Mouse (Mus musculus) heart, postnatal 10 days (tissue): ENCODE results near the gene Pde1a. TPM values are rescaled to one million over a fixed set of nuclear protein-coding genes. Genes with fewer than 3 reads are reported as not detected.
"Not testable (repeated sequence)": the region's sequence is repeated elsewhere in the genome, so short reads cannot be mapped to it uniquely, and the experiment has no call there.

Experiments used
- DNase-seq, 2 experiments: peaks; one replicate each; pipeline ENCODE4 v3.0.0; 2021
- intact Hi-C: fragments of 180-260 bp; cut with DNase I; formaldehyde crosslinking; loops from one replicate; pipeline ENCODE4 v1.15.1; 2025
- total RNA-seq, 2 experiments: library from RNA; stranded (reverse); gene quantifications; 2 replicates each; pipeline ENCODE4 v1.2.3; 2021

The Pde1a gene
- total RNA-seq, 2 experiments from 2014 or later: 11.9 to 16.1 TPM

DNA sequence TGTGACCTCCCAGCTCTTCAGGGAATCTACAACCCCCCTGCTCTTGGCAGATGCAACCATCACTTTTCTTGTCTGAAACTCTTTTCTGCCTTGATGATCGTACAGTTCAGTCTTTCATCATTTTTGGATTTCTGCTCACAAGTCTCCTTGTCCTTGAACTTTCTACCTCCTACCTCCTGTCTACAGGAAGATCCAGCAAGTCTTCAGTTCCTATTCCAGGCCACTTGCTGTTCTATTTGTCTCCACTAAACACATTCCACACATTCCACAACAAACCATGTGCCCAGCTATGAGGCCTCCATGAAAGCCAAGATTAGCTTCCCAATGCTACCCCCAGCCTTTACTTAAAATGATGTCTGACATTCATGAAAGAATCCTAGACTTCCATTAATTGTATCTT, 163.2 kb downstream of the Pde1a start:
- intact Hi-C loops: no loop called here
- no peak for DNase-seq

DNA sequence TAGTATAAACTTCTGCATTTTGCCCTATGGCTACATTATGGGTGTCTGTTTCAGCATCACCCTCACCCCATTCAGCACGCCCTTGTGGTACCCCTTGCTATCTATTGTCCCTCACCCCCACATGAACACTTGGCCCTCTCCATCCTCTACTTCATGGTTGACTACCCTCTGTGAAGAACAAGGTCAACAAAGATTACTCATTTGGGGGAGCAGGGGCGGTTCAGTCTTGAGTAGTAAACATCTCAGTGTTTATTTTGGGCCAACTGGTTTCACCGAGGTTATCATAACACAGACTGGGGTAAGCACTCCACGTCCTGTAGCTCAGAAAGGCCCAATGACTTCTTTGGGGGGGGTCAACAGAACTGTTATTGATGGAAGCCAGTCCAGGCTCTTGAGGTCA, 164.3 kb downstream of the Pde1a start:
- DNase-seq: no peak
- intact Hi-C loops: no loop called here

GRCm38 (mm10) chr2:79961421-79961820, 167.8 kb downstream of the Pde1a start:
- no peak for DNase-seq
- intact Hi-C loops: no loop called here

DNA sequence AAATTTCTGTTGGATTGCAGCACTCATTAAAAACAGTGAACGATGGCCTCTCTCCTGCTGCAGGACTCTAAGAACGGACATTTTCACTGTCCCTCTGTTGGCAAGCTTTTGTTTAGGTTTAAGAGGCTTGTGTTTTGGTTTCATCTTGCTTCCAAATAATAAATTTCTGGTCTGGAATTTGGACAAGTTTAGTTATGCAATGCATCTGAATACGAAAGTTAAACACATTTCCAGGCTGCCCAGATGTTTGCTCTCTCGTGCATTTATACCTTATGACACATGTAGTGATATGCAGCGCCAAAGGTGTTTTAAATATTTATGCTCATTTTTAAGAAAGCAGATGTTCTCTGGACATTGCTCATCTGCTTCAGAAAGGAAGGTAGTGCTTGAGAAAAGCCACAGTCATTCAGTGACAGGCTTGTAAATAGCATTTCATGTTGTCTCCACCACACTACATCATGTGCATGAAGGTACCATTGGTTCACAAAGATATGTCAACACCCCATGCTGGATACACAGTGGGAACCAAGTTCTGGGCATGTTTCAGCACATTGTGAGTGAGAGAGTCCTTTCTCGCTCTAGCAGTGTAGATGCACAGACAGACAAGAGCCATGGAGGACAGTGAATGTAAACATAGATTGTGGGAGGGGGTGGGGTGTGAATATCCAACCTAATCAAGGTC, 171.5 kb downstream of the Pde1a start:
- intact Hi-C loops: no loop called here
- no peak for DNase-seq

GRCm38 (mm10) chr2:79945898-79946675, 183.2 kb downstream of the Pde1a start:
- intact Hi-C loops: no loop called here
- DNase-seq: peak; percentile 10 to 17

GRCm38 (mm10) chr2:79934660-79935059, 194.6 kb downstream of the Pde1a start:
- no peak for DNase-seq
- intact Hi-C loops: no loop called here

DNA sequence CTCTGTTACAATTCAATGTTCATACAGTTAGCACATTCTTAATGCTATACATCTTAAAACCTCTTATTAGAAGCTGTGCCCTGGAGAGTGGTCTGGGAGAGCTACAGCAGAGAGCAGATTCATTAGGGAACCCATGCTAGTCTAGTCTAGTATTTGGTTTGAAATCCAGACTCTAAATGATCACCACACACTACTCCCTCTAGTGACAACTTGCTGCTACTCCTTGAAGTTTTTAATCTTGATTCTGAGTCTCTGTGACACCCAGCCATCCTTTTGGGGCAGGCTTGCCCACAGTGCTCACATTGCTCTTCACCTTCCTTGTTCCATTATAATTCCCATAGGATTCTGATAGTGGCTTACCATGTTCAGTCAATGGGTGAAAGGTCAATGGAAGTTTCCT, 206.9 kb downstream of the Pde1a start:
- DNase-seq: no peak
- intact Hi-C loops: no loop called here

GRCm38 (mm10) chr2:79921375-79921774, 207.9 kb downstream of the Pde1a start:
- no peak for DNase-seq
- intact Hi-C loops: no loop called here

DNA sequence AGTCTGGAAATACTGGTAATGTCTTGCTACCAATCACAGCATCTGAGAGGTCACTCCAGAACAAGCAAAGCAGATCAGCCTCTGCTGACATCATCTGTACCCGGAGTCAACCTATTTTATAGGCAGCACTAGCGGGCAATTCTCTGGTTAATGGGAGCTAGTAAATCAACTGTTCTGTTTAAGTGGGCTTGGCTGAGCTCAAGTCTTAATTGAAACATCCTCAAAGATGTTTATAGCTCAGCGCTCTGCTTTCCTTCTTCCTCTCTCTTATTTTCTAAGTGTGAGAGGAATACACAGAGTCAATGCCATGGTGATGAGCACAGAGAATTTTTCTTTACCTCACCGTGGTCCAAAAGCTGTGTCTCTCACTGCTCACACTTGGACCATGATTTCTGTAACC, 208.8 kb downstream of the Pde1a start:
- no peak for DNase-seq
- intact Hi-C loops: no loop called here

GRCm38 (mm10) chr2:79901841-79902510, 227.3 kb downstream of the Pde1a start:
- intact Hi-C loops: no loop called here
- no peak for DNase-seq

DNA sequence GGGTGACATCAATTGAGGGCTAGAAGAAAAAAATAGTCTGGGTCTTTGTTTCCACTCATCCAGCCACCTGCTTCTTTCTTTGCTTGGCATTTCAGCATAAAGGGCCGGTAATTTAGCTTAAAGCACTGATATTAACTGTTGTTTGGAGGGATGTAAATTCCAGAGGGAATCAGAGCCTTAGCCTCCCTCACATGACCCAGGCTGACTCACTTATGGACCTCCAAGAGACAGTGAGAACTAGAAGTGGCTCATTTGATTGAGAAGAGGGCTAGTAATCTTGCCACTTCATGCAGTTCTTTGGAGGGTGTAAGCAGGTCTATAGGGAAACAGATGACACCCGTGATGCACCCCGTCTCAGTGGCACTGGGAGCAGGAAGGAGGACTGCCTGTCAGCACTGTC, 230.7 kb downstream of the Pde1a start:
- intact Hi-C loops: no loop called here

DNA sequence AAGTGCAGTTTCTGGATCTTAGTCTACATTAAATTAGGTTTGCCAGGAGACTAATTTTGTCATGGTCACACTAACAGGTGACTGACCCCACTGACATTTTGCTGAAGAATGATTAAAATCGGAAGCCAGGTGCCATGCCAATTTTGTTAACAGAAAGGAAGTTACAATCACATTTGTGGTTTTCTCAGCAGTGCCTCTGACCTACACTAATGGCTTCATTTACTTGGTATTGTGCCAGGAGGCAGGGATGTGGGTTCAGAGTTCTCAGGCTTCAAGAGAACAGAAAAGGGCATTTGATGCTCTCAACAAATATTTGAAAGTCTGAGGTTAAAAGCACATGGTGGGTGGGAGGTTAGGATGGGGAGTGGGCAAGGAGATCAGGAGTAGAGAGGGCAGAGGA, 236.4 kb downstream of the Pde1a start:
- no peak for DNase-seq
- intact Hi-C loops: no loop called here

More for the DNA sequence above, 230.7 kb downstream of the Pde1a start:
- no peak for DNase-seq

- intact Hi-C loops: no loop called here
- DNase-seq: peak; percentile 17 to 29
Measured at GRCm38 (mm10) chr2:79891760-79892570, 237.3 kb downstream of the Pde1a start.

DNA sequence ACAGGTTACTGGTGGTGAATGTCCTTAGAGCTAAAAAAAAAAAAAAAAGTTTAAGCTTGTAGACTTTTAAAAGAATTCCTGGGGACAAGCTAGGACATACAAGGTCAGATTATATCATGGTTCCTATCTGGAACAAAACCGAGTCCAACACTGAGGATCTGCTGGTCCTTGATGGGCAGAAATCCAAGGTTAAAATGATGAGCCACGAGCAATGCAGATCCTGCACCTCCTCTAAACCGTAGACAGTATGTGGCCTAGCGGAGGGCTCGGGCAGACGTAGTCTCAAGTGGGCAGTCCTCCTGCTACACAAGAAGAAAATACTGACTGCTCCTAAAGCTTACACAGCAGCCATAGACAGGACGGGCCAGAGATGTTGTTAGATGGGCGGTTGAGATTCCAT, 238.5 kb downstream of the Pde1a start:
- no peak for DNase-seq
- intact Hi-C loops: no loop called here

DNA sequence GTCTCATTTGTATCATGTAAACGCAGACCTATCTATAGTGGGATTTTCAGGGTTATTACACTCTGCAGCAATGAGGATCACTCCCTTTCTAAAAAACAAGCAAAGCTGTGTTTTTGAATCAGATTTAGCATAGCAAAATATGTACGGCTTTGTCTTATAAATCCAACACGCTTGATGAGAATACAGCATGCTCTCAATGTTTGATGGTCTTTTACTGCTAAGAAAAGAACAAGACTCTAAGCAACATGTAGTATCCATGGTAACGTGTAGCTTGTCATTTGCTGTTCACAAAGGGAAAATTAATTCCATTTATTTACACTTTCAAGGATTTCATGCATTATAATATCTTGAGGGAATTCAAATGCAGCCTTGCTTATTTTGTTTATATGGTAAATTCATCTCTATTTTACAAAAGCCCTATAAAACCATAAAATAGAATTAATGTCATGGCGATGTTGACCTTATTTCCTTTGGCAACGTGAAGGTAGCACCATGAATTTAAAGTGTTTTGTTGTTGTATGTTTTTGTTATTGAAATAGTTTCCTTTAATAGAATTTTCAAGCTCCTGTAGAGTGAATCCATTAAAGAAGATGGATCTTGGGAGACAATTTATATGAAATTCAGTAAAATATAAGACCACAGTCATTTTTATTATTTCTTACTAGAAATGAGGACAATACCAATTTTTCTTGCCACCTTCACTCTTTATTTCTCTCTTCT, 245.5 kb downstream of the Pde1a start:
- DNase-seq: no peak
- intact Hi-C loops: no loop called here

DNA sequence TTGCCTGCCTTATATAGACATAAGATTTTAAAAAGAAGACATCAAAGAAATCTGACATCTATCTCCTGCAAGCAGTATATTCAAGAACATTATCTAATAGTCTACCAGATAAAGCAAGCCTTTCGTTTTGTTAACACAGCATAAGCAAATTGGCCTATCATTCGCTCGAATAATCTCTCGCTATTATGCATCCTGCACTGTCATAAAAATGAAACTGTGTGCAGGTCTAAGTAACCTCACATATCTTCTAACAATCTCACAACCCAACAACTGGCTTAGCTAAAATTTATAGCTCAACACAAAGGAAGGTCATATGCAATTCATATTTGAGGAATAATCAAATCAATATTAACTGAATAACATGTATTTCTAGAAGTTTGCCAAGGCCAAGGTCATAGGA, 246.0 kb downstream of the Pde1a start:
- intact Hi-C loops: no loop called here
- DNase-seq: no peak

- intact Hi-C loops: loop anchor here (1.0 to 5.0 kb wide), 2 partner anchors 112 to 402 kb away; no protein-coding TSS in a partner anchor
- DNase-seq: peak; percentile 41 to 75
Measured at GRCm38 (mm10) chr2:79865275-79865999, 263.8 kb downstream of the Pde1a start.

DNA sequence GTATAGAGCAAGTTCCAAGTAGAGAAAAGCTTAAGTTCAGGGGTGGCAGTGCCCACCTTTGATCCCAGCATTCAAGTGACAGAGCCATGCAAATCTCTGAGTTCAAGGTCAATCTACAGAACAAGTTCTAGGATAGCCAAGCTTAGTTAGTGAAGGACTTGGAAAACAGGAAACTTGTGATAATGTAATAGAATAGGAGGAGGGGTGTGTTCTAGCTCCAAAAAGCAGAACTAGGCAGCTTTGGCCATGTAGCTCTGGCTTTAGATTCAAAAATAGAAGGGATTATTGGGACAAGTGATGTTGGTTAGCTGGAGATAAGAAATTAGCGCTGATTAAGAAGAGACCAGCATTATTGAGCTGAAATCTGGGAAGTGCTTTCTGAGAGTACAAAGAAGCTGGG, 272.4 kb downstream of the Pde1a start:
- DNase-seq: no peak
- intact Hi-C loops: no loop called here

DNA sequence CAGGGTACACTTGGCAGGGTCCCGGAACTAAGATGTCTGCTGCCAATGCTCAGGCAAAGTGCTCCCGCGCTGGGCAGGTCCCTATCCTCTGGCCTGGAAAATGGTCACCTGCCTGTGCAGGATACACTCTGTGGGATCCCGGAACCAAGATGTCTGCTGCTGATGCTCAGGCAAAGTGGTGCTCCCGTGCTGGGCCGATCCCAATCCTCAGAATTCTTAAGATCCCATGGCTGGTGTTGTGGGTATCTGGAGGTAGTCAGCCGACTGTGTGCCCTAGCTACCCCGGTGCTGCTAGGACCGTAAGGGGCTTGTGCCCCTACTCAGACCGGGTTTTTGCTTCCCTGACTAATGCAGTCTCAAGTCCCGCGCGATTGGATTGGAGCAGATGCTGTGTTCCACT, 281.9 kb downstream of the Pde1a start:
- intact Hi-C loops: not testable (repeated sequence)

DNA sequence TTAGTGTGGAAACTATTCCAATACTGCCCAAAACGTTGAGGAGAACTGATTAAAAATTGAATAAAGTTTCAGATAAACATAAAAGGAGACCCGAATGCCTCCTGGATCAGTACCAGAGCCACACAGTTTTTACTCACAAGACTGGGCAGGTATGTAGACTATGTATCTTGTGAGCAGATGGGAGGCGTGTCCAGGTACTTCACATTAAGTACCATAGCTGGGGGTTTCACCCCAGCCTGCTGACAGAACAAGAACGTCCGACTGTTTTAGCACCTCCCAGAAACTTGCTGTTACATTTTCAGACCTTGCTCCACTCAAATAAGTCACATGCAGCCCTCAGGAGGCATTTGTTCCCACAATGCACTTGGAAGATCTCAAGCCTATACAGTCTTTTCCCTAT, 289.7 kb downstream of the Pde1a start:
- intact Hi-C loops: no loop called here
- DNase-seq: no peak

More for the DNA sequence above, 281.9 kb downstream of the Pde1a start:
- not testable (repeated sequence) for DNase-seq
